Mouse (Mus musculus) ovary, adult 18-20 months (tissue): ENCODE data around the gene Colq.
"Not testable (repeated sequence)": the region's sequence is repeated elsewhere in the genome, so short reads cannot be mapped to it uniquely, and the experiment has no call there.

Source experiments
- DNase-seq: peaks from one replicate; pipeline ENCODE4 v3.0.0; 2022; ENCODE audit warnings: low spot score, mixed read lengths

Colq gene

DNA sequence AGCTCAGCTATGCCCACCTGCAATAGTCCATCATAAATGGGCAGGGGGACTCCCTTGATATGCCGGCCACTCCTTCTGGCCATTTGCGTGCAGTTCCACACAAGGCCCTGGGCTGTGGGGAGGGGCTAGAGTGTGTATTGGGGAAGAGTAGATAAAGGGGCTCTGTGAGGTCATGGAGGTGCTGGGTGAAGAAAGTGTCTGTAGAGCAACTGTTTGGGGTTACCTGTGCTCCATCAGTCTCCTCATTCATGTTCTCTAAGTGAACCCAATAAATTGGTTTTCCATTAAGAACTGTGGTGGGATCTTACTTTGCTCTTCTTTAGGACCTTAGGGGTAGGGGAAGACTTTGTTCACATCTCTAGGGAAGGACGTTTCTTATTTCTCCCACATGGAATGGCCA, at the start of gene Colq:
Gene Colq, minus strand, starts transcription at position 101 of the 400 bp plus-strand sequence.
- no peak for DNase-seq

DNA sequence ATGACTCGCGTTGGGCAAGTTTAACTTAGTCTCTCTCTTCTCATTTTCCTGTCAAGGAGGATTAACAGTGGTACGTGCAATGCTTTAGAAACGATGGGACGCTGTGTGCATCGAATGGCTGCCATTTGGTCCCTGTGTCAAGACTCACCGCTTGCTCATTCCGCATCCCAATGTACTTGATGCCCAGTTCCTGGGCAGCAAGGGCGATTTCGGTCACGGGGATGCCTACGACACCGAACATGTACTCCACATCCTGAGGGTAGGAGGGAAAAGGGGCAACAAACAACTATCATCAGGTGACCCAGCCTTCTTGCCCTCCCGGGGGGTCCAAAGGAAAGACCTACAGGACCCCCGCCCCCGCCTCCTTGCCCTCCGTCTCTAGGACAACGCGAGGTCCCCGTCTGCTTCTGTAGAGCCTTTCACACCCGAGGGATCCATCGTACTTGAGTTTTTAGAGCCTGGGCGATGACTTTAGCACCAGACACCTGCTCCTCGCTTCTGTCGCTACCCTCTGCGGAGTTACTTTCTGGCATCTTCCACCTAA, 49.3 kb upstream of the Colq start, which contains the start of gene Gm49387:
Gene Gm49387, minus strand, starts transcription at position 533 of the 544 bp plus-strand sequence.
- DNase-seq, result no peak

DNA sequence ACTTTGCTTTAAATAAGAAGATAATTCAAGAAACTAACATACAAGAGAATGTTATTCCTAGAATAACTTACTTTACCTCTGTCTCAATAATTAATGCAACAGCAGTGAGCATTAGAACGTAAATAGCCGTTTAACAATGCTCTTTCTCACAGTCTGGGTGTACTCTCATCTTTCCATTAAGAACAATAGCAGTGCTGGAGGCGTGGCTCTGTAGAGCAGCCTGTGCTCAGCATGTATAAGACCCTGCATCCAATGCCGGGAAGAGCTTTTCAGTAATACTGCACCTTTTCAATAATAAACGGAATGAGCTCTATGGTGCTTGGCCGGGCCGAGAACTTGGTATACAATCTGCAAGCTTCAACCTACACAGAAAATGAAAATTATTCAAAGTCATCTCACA, 39.5 kb upstream of the Colq start:
- DNase-seq, result no peak

DNA sequence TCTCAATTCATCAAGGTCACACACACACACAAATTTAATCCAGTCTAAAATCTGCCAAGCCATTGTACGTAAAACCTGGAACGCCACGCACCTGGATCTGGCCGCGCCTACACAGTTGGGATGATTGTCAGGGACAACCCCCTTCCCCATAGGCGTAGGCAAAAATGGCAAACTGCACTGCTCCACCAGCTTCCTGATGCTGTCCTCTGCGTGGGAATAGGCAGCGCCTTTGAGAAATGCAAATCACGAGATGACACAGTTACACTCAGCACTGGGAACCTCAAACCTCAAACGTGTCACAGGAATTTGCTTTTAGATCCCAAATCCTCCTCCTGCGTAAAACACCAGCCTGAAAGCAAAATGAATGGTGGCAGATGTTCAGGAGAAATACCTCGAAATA, 31.6 kb upstream of the Colq start:
- no peak for DNase-seq

DNA sequence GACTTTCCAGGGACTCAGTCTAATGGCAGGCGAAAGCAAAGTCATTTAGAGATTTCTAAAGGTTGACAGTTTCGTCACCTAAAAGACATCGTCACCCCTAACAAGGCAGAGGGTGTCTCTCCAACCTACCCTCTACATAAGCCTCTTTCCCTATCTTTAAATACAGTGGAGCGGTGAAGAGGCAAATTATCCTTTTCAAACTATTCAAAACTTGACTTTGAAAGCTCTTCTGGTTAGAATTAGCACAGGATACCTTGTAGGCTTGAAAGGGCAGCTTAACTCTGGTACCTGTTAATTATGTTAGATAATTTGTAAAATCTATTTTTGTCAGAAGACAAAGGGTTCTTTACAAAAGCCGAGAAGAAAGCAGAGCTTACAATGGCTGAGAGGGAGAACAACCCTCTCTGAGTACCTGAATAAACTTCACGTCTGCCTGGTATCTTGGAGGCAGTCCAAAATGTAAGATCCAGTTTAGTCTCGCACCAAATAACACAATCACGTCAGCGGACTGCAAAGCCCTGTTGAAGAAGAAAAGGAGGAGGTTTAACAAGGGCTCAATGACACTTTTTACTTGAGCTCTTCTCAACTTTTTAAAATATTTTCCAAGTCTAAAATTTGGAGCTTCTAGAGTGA, 29.6 kb upstream of the Colq start:
- no peak for DNase-seq

DNA sequence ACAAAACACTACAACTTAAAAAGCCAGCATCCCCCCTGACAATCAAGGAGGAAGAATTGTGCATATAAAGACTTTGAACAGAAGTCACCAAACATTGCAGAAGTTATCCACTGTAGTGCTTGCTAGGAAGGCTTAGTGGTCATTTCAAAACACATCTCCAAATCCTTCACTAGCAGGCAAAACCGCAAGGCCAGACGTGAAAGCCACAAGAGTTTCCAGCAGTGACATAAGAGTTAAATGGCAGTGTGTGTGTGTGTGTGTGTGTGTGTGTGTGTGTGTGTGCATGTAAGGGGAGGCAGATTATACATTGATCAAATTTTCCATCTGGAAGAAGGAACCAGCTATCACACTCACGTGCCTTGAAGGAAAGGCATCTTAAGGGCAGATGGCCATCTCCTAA, 26.9 kb upstream of the Colq start:
- DNase-seq, result no peak

DNA sequence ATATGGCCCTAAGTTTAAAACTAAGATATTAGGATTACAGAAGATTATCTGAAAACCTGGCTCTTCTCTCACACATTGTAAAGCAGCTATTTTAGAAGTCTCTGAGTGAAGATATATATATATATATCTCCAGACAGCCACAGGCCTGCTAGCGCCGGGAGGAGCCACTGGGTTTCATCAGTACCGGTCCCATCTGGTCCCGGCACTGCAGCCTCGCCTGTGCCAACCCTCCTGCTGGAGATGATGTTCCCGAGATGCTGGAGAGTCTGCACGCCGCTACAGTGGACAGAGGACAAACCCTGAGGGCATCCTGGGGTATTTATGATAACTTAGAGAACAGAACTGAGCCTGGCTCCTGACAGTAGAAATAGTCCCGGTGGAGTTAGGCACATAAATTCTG, 26.1 kb upstream of the Colq start:
- no peak for DNase-seq

DNA sequence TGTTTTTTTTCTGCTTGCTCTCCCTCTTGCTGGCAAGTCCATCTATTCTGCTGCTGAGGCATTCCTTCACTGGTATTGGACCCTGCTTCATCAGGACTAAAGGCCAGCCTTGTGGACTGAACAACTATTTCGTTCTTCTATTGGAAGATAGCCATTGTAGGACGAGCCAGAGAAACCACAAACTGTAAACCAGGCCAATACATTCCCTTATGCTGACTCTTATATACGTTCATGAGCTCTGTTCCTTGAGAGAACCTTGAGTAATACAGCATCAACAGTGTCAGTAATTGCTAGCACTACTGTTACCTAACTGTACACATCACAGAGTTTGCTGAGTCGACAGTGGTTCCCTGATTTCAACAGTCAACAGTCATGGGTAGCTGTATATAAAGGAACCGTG, 22.5 kb upstream of the Colq start:
- no peak for DNase-seq

DNA sequence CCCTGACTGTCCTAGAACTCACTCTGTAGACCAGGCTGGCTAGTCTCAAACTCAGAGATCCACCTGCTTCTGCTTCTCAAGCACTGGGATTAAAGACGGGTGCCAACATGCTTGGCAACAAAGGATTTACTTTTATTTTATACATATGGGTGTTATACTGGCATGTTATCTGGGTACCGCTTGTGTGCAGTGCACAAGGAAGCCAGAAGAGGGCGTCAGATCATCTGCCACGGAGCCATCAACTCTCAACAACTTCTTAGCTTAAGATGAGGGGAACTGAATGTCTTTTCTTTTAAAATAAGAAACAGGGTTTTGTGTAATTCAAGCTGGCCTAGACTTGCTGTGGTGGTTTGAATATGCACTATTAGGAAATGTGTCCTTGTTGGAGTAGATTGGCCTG, 20.8 kb upstream of the Colq start:
- no peak for DNase-seq

DNA sequence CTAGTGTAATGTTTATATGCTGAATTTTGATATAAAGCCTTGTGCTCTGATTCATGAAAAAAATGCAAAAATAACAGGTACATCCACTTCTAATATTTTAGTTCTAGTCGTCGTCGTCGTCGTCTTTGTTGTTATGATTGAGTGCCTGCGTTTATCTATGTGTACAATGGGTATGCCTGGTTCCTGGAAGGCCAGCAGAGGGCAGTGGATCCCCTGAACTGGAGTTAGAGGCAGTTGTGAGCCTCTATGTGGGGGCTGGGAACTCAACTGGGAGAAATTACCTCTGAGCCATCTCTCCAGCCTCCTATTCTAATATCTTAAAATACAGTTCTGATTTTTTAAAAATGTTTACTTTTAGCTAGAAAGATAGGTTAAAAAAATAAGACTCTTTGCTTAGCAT, 14.4 kb upstream of the Colq start:
- no peak for DNase-seq

DNA sequence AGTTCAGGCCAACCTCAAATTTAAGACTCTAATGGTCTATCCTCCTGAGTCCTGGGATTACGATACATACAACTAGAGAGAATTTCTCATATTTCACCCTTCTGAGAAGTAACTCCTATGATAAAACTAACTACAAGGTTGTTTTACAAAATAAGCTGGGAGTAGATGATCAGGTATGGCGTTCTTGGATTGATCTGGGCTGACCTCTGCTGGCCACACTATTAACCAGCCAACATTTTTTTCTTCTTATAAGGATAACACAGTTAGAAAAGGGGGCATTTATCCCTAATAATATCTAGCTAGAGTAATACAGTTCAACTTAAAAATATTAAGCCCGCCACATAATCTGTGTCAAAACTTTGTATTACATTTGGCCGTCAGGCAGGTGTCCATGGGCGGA, 13.8 kb upstream of the Colq start:
- DNase-seq, result no peak

DNA sequence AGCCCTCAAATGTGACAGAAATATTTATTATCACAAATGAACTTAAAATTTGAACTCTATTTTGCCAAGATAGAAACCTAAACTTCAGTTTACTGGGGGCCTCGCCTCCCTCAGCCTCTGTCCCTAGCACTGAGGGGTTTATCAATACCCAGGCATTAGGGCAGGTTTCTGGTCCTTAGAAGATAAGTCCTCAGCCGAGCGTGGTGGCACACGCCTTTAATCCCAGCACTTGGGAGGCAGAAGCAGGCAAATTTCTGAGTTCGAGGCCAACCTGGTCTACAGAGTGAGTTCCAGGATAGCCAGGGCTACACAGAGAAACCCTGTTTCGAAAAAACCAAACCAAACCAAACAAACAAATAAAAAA, 11.5 kb upstream of the Colq start:
- not testable (repeated sequence) for DNase-seq

DNA sequence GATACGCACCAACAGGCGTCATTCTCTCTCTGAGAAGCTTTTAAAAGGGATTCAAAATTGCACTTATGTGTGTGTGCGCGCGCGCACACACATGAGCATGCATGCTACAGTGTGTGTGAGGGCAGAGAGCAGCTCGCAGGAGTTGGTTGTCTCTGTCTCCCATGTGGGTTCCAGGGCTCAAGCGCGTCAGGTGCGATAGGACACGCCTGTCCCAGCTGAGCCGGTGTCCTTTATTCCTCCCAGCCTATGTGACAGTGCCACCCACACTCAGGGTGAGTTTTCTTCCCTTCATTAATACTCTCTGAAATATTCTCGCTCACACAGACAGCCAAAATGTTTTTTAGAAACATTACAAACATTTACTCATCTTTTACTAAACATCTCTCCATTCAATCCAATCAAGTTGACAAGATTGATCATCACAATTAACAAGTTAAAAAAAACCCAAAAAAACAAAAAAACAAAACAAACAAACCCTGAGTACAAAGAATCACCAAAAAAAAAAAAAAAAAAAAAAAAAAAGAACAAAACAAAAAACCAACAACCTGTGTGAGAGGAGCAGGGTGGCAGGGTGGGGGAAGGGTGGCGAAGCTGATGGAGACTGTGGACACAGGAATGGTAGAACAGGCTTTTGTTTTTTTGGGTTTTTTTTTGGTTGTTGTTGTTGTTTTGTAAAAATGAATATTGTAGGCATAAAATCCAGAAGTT, 10.9 kb upstream of the Colq start:
- no peak for DNase-seq

DNA sequence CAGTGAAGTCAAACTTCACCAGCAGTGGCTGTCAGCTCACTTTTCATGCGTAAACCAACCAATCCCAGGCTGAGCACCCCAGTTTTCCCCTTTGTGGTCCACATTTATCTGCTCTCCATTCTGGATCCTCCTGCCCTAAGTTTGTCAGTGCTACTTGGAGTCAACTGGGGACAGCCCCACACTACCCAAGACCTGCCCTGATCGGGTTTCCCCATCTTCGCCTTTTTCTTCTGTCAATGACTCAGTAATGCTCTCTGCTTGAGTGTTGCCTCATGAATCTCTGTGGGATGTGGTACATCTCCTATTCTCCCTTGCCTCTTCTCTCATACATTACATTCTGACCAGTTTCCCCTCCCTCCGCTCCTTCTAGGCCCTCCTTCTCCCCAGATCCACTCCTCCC, 6.3 kb upstream of the Colq start:
- no peak for DNase-seq

DNA sequence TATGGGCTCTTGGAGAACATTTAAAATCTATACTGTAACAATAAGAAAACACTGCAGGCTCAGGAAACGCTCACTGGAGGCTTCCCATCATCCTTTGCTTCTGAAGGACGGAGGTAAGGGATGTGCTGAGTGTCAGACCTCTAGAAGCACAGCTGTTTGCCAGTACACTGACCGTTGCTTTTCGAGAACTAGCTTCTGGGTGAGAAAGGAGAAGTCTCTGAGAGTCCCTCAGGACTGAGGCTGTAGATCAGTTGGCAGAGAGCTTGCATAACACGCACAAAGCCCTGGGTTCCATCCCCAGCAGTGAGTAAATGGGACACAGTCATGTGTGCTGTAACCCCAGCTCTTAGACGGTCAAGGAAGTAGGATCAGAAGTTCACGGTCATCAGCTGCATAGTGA, 5.3 kb upstream of the Colq start:
- no peak for DNase-seq

DNA sequence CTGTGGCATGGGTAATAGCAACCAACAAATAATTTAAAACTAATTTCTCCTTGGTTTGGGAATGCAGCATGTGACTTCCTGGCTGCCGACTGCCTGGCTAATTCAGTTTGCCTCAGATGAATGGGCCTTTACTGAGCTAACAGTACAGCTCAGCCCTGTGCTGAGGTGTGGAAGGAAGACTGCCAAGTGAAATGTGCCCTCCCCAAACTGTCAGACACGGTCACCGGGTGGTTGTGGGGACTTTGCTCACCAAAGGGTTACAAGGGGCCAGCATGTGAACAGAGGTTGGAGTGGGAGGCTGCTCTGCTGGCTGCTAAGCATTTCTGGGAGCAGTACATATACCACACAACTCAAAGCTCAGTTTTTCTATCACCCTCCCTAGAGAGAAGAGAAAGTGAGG, 3.5 kb upstream of the Colq start:
- DNase-seq, result no peak

DNA sequence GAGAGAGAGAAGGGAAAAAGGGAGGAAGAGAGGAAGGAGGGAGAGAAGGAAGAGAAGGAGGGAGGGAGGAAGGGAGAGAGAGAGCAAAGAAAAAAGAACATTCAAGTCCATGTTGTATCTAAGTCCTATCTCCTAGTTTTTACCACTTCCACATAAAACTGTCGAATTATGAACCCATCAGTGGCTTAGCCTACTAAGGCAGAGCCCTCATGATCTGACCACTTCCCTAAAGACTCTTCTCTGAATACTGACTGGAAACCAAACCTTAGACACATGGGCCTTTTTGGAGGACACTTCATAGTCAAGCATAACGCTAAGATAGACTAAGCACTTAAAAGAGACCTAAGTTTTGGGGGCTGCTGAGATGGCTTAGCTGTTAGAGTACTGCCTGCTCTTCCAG, 1.9 kb upstream of the Colq start:
- DNase-seq, result no peak

DNA sequence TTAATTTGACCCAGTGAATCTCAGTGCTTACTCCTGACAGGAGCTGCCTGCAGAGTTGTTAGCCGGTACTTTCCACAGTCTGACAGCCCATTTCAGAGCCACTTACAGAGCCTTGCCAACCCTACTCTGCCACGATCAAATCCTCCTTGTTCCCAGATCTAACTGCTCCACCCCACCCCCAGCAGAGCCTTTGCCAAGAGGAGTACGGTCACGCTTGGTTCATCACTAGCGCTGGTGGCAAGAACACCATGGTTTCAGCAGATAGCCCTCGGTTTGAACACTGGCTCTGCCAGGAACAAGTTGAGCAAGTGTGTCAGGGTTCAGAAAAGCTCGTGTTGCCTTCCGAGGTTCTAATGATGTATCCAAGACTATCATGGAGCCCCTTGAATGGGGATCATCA, 4.7 kb downstream of the Colq start:
- no peak for DNase-seq

DNA sequence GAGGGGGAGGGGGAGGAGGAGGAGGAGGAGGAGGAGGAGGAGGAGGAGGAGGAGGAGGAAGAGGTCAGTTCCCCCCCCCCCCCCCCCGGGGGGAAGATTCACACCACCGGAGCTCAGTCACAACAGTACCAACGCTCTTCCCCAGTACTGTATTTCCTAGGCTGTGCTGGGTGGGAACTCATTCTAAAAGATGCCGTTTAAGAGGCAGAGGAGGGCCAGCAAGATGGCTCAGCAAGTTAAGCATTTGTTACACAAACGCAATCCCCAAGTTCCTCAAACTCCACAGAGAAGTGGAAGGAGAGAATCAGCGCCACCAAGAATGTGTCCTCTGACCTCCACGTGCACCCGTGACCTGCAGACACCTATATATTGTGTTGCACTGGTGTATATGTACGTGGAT, 8.1 kb downstream of the Colq start:
- DNase-seq, result no peak

DNA sequence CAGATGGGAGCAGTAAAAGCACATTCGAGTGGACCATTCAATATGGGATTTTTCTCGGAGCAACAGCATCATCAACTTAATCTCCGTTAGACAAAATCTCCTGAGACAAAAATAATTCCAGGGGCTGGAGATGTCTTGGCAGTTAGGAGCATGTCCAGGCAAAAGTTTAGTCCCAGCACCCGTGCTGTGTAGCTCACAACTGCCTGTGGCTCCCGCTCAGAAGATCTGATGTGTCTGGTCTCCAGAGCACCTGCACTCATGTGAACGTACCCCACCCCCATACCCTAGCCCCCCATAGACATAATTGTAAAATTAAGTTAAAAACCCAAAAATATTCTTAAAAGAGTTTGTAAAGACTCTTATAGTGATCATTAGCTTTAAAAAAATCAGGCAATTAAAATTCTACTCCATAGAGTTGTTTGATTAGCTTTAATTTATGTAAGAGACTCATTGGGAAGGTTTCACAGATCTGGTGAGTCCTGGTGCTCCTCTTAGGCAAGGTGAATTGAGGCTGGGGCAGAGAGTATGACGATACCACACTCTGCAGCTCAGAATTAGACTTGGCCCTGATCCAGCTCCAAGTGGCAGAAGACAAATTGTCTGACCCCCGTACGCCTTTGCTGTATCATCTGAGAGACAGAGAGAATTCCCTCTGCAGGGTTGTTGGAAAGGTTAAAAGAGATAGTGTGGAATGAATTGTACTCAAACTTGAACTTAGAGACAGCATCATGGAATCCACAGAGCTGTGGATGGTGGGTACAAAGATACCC, 13.0 kb downstream of the Colq start:
- no peak for DNase-seq

DNA sequence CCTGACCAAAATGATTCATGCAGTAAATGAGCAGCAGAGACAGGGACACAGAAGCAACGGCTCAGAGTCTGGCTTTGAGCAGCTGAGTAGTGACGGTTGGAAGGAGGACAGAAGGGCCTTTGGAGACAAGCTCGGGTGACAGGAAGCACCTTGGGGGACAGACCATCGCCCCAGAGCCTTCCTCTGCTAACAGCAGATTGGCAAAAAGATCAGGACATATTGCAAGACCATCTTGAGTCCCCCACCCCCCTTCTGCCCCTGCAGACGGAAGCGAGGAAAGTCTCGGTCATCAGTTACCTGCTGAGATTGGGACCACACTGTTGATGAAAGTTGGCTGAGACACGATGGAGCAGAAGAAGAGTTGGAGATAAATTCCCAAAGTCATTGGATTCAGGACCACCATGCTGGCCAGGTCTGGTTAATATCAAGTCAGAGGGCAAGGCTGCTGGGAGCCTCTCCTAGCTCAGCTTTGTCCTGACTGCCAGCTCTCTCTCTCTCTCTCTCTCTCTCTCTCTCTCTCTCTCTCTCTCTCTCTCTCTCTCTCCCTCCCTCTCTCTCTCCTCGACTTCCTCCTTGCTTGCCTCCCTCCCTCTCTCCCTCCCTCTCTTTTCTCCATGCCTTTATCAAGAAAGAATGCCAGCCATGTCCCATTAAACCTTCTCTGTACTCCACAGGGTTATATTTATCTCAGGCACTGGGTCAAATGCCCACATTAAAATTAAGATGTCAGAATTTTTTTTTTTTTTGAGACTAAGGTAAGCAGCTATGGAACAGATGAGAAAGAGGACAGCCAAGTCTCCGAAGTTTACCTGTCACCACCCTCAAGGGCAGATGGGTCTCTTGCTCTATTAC, 14.1 kb downstream of the Colq start:
- no peak for DNase-seq

DNA sequence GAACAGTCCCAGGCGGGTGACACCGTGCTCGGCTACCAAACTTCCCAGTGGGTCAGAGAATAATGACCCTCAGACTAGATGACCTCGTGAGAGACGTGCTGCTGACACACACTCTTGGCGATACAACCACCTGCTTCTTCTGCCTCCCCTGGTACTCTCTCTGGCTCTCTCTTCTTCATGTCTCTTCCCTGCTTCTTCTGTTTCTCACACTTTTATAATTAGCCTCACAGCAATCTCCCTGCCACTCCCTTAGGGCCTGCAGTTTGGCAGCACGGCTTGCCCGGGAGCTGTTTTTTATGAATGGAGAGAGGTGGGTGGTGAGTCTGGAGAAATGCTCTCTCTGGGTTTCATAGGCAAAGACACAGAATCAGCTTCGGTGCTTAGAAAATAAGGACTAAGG, 15.3 kb downstream of the Colq start:
- no peak for DNase-seq
